Mouse (Mus musculus) stomach, embryonic 14.5 days (tissue): ENCODE measurements around the gene Svop. TPM values are rescaled to one million over a fixed set of nuclear protein-coding genes. Genes with fewer than 3 reads are reported as not detected.

Experiments used
- ATAC-seq: fragments of 200-750 bp; cut with Nextera tagmentation; 2 replicates; pipeline ENCODE4 v1.8.0; 2017; ENCODE audit warnings: low read depth, moderate TSS enrichment; ENCODE audit not compliant: insufficient number of reproducible peaks, insufficient read depth, low FRiP score
- H3K27ac ChIP-seq: fragments of 300-500 bp; sonication (generic); 2 replicates; pipeline ENCODE4 v1.5.1; 2014; ENCODE audit warnings: mild to moderate bottlenecking, low read length, moderate library complexity, mixed read lengths
- H3K27me3 ChIP-seq: fragments of 300-500 bp; sonication (generic); 2 replicates; pipeline ENCODE4 v1.6.1; 2014; ENCODE audit warnings: low read length, control low read depth, mixed read lengths; ENCODE audit not compliant: control insufficient read depth, insufficient read depth
- H3K36me3 ChIP-seq: fragments of 300-500 bp; sonication (generic); 2 replicates; pipeline ENCODE4 v1.6.1; 2014; ENCODE audit warnings: mild to moderate bottlenecking, control low read depth, low read length, moderate library complexity, mixed read lengths; ENCODE audit not compliant: control insufficient read depth, insufficient read depth
- H3K4me1 ChIP-seq: fragments of 300-500 bp; sonication (generic); 2 replicates; pipeline ENCODE4 v1.6.1; 2014; ENCODE audit warnings: low read length, control low read depth, mixed read lengths; ENCODE audit not compliant: control insufficient read depth, insufficient read depth
- H3K4me2 ChIP-seq: fragments of 300-500 bp; sonication (generic); replicated peaks from 2 replicates; pipeline ENCODE4 v1.6.1; 2014; ENCODE audit warnings: low read depth, low read length, control low read depth
- H3K4me3 ChIP-seq: fragments of 300-500 bp; sonication (generic); 2 replicates; pipeline ENCODE4 v1.5.1; 2014; ENCODE audit warnings: low read depth, low read length, control low read depth
- H3K9ac ChIP-seq: fragments of 300-500 bp; sonication (generic); replicated peaks from 2 replicates; pipeline ENCODE4 v1.6.1; 2014; ENCODE audit warnings: low read depth, mild to moderate bottlenecking, control low read depth, low read length, moderate library complexity, mixed read lengths
- H3K9me3 ChIP-seq: fragments of 300-500 bp; sonication (generic); 2 replicates; pipeline ENCODE4 v1.6.1; 2016; ENCODE audit warnings: low read depth, low read length, control low read depth; ENCODE audit not compliant: control insufficient read depth
- WGBS: fragments of 180-500 bp; shearing (Covaris S2); extraction: QIAGEN DNeasy Blood & Tissue Kit; methylation state at CpG from one replicate; pipeline ENCODE4 v1.1.7; 2014; 5-methylcytosine and 5-hydroxymethylcytosine counted together
- polyA plus RNA-seq: library from polyadenylated mRNA; unstranded; fragments of >200 nt; fragmentation: Nextera tagmentation; extraction: Ambion mirVana; gene quantifications from 2 replicates; pipeline ENCODE4 v1.2.1, GENCODE M21; 2014

Svop gene
- polyA plus RNA-seq, 1 experiment from 2014 or later = 2.9 TPM

DNA sequence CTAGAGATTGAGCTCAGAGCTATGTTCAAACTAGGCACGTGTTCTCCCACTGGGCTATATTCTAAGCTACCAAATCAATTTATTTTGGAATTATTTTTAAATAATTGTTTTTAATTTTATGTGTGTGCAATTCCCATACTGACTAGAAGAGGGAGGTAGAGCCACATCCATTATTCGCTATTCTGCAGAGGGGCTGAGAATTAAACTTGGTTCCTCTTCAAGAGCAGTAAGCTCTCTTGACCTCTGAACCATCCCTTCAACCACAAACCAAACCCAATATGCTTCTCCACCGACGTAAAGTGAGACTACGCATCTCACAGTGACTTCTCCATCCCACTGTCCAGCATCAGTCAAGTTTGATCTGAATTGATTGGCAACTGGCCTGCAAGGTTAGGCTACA is 44.2 kb downstream of the Svop start:
- 79% methylated on average over 5 of the region's 5 CpGs for WGBS
- ATAC-seq = no peak
- Histone ChIP-seq H3K9ac (no peak overlapping the region), H3K4me3 (no peak overlapping the region), H3K27me3 (no peaks in the 10 kb centered on the region), H3K9me3 (no peaks in the 10 kb centered on the region), H3K4me2 (no peak overlapping the region), H3K27ac (no peak overlapping the region), H3K36me3 (no peaks in the 10 kb centered on the region), H3K4me1 (no peaks in the 10 kb centered on the region)

DNA sequence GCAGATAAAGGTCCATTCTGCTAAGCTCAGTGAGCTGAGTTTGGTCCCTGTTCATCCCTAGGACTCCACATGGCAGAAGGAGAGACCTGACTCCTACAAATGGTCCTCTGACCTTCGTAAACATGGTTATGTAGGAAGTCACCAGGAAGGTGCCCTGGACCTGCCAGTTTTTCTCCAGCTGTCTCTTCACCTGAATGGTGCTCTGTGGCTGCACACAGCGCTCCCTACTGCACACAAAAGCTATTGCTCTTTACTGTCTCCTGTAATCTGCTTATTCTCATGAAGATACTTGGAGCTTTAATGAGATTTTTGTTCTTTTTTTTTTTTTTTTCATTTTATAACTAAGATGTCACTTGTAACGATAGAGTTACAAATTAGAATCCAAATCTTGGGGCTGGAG is 44.8 kb downstream of the Svop start:
- H3K27ac ChIP-seq = no peak overlapping the region
- H3K4me2 ChIP-seq = no peak overlapping the region
- no peak overlapping the region for H3K9ac ChIP-seq
- H3K4me1 ChIP-seq = no peaks in the 10 kb centered on the region
- no peaks in the 10 kb centered on the region for H3K27me3 ChIP-seq
- 44% methylated on average over 3 of the region's 3 CpGs for WGBS
- ATAC-seq = no peak
- no peaks in the 10 kb centered on the region for H3K36me3 ChIP-seq
- no peaks in the 10 kb centered on the region for H3K9me3 ChIP-seq
- no peak overlapping the region for H3K4me3 ChIP-seq

DNA sequence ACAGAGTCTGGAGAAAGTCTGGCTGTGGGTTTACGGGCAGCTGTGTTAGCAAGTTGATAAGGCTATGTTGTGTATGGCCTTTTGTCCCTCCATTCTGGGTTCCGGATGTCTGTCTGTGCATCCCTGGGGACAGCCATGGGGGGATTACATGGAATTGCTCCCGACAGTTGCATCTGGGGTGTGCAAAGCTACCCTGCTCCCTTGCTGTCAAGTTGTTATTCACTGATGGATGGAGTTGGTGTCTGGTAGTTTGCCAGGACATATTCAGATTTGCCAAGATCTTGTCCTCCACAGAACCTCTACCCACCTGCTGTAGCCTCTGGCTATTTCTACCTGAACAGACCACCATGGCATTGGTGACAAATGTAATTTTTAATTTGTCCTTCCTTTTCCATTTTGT is 45.2 kb downstream of the Svop start:
- no peaks in the 10 kb centered on the region for H3K4me1 ChIP-seq
- H3K4me3 ChIP-seq = no peak overlapping the region
- H3K9me3 ChIP-seq = no peaks in the 10 kb centered on the region
- no peaks in the 10 kb centered on the region for H3K36me3 ChIP-seq
- no peak overlapping the region for H3K4me2 ChIP-seq
- ATAC-seq = no peak
- H3K27ac ChIP-seq = no peak overlapping the region
- H3K27me3 ChIP-seq = no peaks in the 10 kb centered on the region
- WGBS = 72% methylated on average over 3 of the region's 3 CpGs
- no peak overlapping the region for H3K9ac ChIP-seq

DNA sequence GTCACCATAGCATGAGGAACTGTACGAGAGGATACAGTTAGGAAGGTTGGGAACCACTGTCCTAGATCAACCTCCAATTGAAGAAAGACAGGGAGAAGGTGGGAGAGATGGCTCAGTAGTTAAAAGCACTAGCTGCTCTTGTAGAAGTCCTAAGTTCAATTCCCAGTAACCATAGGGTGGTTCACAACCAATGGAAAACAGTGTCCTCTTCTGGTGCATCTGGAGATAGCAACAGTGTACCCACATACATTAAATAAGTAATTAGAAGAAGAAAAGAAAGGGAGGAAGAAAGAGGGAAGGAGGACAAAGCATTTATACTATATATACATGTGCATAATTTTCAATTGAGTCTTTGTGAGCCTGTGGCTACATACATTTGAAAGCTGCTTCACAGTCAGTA is 46.2 kb downstream of the Svop start:
- Histone ChIP-seq H3K9me3 (no peaks in the 10 kb centered on the region), H3K4me3 (no peak overlapping the region), H3K27ac (no peak overlapping the region), H3K4me2 (no peak overlapping the region), H3K4me1 (no peaks in the 10 kb centered on the region), H3K36me3 (no peaks in the 10 kb centered on the region), H3K9ac (no peak overlapping the region), H3K27me3 (no peaks in the 10 kb centered on the region)
- ATAC-seq = no peak
- 78% methylated on average over 1 of the region's 1 CpGs for WGBS

DNA sequence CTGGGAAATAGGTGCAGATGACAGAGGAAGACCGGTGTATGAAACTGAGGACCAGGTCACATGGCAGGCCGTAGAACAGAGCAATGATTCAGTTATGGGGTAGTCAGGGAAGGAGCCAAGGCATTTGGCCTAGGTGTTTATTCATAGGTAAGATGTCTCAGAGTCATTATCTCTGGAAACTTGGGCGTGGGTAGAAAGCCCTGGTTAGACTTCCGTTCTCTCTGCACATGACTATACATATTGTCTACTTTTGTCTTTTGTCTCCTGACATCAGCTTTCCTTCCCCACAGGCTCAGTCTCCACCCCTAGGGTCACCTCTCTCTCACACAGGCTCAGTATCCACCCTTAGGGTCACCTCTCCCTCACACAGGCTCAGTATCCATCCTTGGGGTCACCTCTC is 47.6 kb downstream of the Svop start:
- Histone ChIP-seq H3K36me3 (no peaks in the 10 kb centered on the region), H3K4me3 (no peak overlapping the region), H3K9me3 (no peaks in the 10 kb centered on the region), H3K27ac (no peak overlapping the region), H3K4me1 (no peaks in the 10 kb centered on the region), H3K27me3 (no peaks in the 10 kb centered on the region), H3K9ac (no peak overlapping the region), H3K4me2 (no peak overlapping the region)
- no peak for ATAC-seq
- 75% methylated on average over 4 of the region's 4 CpGs for WGBS

DNA sequence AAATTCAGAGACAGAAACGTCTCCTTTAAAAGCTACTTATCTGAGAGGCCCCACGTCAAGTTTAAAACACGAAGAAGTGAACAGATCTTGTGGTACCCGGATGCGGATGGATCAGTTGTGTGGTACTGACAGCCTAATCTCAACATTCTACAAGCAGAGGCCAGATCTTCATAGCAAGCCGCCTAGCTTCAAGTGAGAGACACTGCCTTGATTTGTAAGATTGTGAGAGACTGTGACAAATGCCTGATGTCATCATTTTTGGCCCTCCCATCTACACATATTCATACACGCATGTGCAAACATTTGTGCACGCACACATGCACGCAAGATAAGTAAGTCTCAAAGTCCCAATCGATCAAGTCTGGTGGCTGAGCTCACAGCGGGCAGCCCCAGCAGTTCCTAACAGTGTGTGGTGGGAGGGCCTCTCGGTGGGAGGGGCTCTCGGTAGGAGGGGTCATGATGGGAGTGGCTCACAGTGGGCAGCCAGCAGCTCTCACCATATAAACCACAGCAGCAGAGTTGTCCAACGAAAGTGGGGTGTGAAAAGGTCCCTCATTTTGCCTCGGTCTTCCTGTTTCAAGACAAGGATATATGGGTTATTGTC is 49.9 kb downstream of the Svop start:
- Histone ChIP-seq H3K4me1 (no peaks in the 10 kb centered on the region), H3K36me3 (no peaks in the 10 kb centered on the region), H3K27me3 (no peaks in the 10 kb centered on the region), H3K4me2 (peak overlapping the region; percentile 19; the same call in 1 of the 2 replicates), H3K9ac (no peak overlapping the region), H3K9me3 (no peaks in the 10 kb centered on the region), H3K27ac (no peak overlapping the region; the same call in 1 of the 2 replicates), H3K4me3 (no peak overlapping the region)
- ATAC-seq = peak; percentile 87
- 12% methylated on average over 15 of the region's 15 CpGs for WGBS

DNA sequence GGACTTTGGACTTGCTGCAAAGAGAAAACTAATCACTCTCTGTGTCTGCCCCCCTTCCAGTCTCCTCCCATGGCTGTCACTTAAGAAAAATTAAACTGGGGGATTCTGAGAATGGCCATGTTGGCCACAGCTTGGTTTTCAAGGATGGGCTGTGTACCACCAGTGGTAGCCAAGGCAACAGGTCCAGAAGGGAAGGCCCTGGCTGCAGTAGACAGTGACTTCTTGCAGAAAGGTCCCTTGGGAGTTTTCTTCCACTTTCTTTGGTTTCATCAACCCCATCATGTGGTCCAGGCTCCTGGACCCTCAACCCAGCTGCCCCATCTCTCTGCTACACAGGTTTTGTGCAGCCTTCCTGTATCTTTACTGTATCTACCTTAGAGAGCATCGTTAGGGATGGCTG is 50.5 kb downstream of the Svop start:
- Histone ChIP-seq H3K4me2 (no peak overlapping the region), H3K27me3 (no peaks in the 10 kb centered on the region), H3K9ac (no peak overlapping the region), H3K36me3 (no peaks in the 10 kb centered on the region), H3K4me3 (no peak overlapping the region), H3K4me1 (no peaks in the 10 kb centered on the region), H3K9me3 (no peaks in the 10 kb centered on the region), H3K27ac (no peak overlapping the region; the same call in 1 of the 2 replicates)
- ATAC-seq = peak; percentile 20; the same call in 1 of the 2 replicates
- 62% methylated on average over 1 of the region's 1 CpGs for WGBS

DNA sequence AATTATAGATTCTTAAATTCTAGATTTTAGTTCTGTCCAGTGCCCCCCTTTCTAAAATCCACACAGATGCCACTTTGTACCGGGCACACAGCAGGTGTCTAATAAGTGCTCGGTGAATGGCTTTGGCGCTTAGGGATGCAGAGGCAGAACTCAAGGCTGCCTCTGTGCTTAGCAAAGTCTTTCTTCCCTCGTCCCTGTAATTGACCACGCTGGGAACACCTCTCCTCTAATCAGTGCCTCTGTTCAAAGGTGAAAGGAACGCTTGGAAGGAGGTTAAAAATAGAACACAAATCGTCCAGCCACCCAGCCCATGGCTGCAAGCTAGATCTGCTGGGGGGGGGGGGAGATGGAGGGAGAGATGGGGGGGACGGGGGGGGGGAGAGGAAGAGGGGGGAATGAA is 50.9 kb downstream of the Svop start:
- whole genome bisulfite sequencing = 39% methylated on average over 7 of the region's 8 CpGs

DNA sequence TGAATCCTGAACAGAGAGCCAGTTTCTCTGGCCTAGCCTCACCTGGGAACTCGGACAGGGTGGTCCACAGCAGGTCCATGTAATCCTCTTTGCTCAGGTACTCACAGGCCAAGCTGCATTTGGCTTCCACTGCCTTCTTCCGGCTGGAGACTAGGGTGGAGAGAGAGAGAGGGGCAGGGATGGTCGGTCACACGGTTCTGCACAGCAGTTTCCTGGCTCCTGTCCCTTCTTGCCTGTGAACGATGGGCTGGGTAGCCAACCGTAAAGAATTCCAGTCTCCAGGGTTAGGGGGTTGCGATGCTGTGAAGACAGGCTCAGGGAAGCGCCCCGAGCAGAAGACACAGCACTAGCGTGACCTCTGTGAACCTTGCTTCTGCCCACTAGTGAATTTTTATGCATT is 56.3 kb downstream of the Svop start:
- Histone ChIP-seq H3K27me3 (no peaks in the 10 kb centered on the region), H3K27ac (no peak overlapping the region), H3K9ac (no peak overlapping the region), H3K4me1 (no peaks in the 10 kb centered on the region), H3K9me3 (no peaks in the 10 kb centered on the region), H3K4me2 (no peak overlapping the region), H3K4me3 (no peak overlapping the region), H3K36me3 (no peaks in the 10 kb centered on the region)
- no peak for ATAC-seq
- WGBS = 77% methylated on average over 10 of the region's 10 CpGs

More for the DNA sequence above, 50.9 kb downstream of the Svop start:
- H3K9ac ChIP-seq = no peak overlapping the region
- H3K27ac ChIP-seq = no peak overlapping the region
- H3K4me2 ChIP-seq = no peak overlapping the region
- no peaks in the 10 kb centered on the region for H3K9me3 ChIP-seq
- ATAC-seq = peak; percentile 47; the same call in 1 of the 2 replicates
- H3K4me3 ChIP-seq = no peak overlapping the region
- no peaks in the 10 kb centered on the region for H3K4me1 ChIP-seq
- no peaks in the 10 kb centered on the region for H3K27me3 ChIP-seq
- H3K36me3 ChIP-seq = no peaks in the 10 kb centered on the region
